ENCODE assay signal across 11 mouse cellular contexts in the genomic region with DNA sequence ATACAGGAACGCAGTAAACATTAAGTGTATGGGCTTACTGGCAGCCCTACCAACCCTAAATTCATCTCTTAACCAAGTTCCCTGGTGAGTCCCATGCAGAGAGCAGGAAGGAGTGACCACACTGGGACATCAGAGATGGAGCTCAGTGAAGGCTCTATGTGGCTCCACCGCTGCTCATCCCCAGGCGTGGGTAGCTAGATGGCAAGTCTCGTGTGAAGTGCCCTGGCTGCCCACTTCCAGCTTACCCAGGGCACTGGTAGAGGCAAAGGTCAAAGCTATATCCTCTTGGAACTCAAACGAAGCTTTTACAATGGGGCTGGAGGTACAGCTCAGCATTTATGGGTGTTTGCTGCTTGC.
DNase-seq lines count a peak whose midpoint lies in the region; ATAC-seq and TF ChIP-seq lines count a peak whose summit lies in the region.
"Had no signal": no experiment of that assay in that cellular context is flagged by ENCODE, and none has a peak within 500 bp of the region (broad histone marks: within the 10 kb centered on the region; RNA-seq: fewer than 3 reads in every experiment).

No protein-coding gene starts in this region.

- no peaks in the 10 kb centered on the region for H3K36me3 ChIP-seq in hindbrain, embryonic 10.5 days
- no peaks in the 10 kb centered on the region for H3K36me3 ChIP-seq in hindbrain, embryonic 16.5 days (ENCODE audit: control insufficient read depth, insufficient read depth, low read length)
- no peaks in the 10 kb centered on the region for H3K36me3 ChIP-seq in neural tube, embryonic 11.5 days (ENCODE audit: control insufficient read depth, insufficient read depth, low read length)
- H3K36me3 ChIP-seq in forebrain, postnatal 0 days (ENCODE audit: insufficient read depth): no peaks in the 10 kb centered on the region
- H3K36me3 ChIP-seq in limb, embryonic 13.5 days: no peaks in the 10 kb centered on the region
- H3K36me3 ChIP-seq in heart, adult 2 months (ENCODE audit: control insufficient read depth, insufficient read depth, low read length): no peaks in the 10 kb centered on the region
- H3K36me3 ChIP-seq: heart, embryonic 15.5 days; stomach, embryonic 15.5 days had no signal

- no peak overlapping the region for H3K9ac ChIP-seq in hindbrain, embryonic 16.5 days (ENCODE audit: low read depth, low read length)
- H3K9ac ChIP-seq in neural tube, embryonic 11.5 days (ENCODE audit: low read length): no peak overlapping the region
- no peak overlapping the region for H3K9ac ChIP-seq in forebrain, postnatal 0 days
- H3K9ac ChIP-seq in limb, embryonic 13.5 days: no peak overlapping the region
- no peak overlapping the region for H3K9ac ChIP-seq in heart, adult 2 months (ENCODE audit: low read depth, low read length)
- H3K9ac ChIP-seq: heart, embryonic 15.5 days; stomach, embryonic 15.5 days had no signal

- intact Hi-C loops in heart, adult 2 months (cut with DNase I): loop anchor here (1.0 to 10.0 kb wide), 5 partner anchors 140 to 1116 kb away; no protein-coding TSS in a partner anchor

- no peak for TF ChIP-seq CTCF in forebrain, postnatal 0 days (IDR thresholded peaks at IDR 0.05; ENCODE audit: low read depth)
- no peak for TF ChIP-seq CTCF in heart, adult 2 months (IDR thresholded peaks at IDR 0.05)

- H3K4me2 ChIP-seq in hindbrain, embryonic 16.5 days (ENCODE audit: low read length): no peak overlapping the region
- no peak overlapping the region for H3K4me2 ChIP-seq in neural tube, embryonic 11.5 days (ENCODE audit: low read depth)
- no peak overlapping the region for H3K4me2 ChIP-seq in forebrain, postnatal 0 days (ENCODE audit: low read depth)
- H3K4me2 ChIP-seq in limb, embryonic 13.5 days (replicated peaks): no peak overlapping the region
- H3K4me2 ChIP-seq: heart, embryonic 15.5 days; stomach, embryonic 15.5 days had no signal

- H3K4me1 ChIP-seq in hindbrain, embryonic 10.5 days (replicated peaks): peaks cover 7% of the 10 kb centered on the region; the same call in 1 of the 2 replicates
- peaks cover 2% of the 10 kb centered on the region; the same call in 1 of the 2 replicates for H3K4me1 ChIP-seq in hindbrain, embryonic 16.5 days (ENCODE audit: control insufficient read depth, insufficient read depth, low read depth, low read length)
- no peaks in the 10 kb centered on the region for H3K4me1 ChIP-seq in neural tube, embryonic 11.5 days (ENCODE audit: control insufficient read depth, insufficient read depth, low read length)
- no peaks in the 10 kb centered on the region; the same call in 1 of the 2 replicates for H3K4me1 ChIP-seq in forebrain, postnatal 0 days (ENCODE audit: insufficient read depth)
- H3K4me1 ChIP-seq in limb, embryonic 13.5 days: peaks cover 20% of the 10 kb centered on the region
- no peaks in the 10 kb centered on the region for H3K4me1 ChIP-seq in heart, adult 2 months (ENCODE audit: control insufficient read depth, insufficient read depth, low read length)
- H3K4me1 ChIP-seq: stomach, embryonic 15.5 days had no signal

- TF ChIP-seq POLR2A in heart, adult 2 months (IDR thresholded peaks at IDR 0.05; ENCODE audit: insufficient read depth, low read depth, low read length): no peak

- no peak for DNase-seq in hindbrain, embryonic 10.5 days (ENCODE audit: low spot score)
- no peak for DNase-seq in neural tube, embryonic 11.5 days (ENCODE audit: low spot score)
- no peak for DNase-seq in neural tube, embryonic 10.5 days (ENCODE audit: extremely low spot score, low spot score)
- DNase-seq in forebrain, postnatal 0 days: no peak
- no peak for DNase-seq in cerebellum, adult 9-11 months
- no peak for DNase-seq in heart, adult 2 months

- ATAC-seq in hindbrain, embryonic 16.5 days: no peak
- peak; percentile 29; the same call in 1 of the 2 replicates for ATAC-seq in neural tube, embryonic 11.5 days (ENCODE audit: insufficient read depth, low FRiP score, low TSS enrichment)
- peak; percentile 24 for ATAC-seq in forebrain, postnatal 0 days
- ATAC-seq in limb, embryonic 13.5 days (ENCODE audit: low FRiP score, low read depth): peak; percentile 29; the same call in 1 of the 2 replicates

- no peak for TF ChIP-seq EP300 in heart, adult 2 months (IDR thresholded peaks at IDR 0.05; ENCODE audit: insufficient read depth, low read depth, low read length)

- H3K27ac ChIP-seq in hindbrain, embryonic 10.5 days: peak overlapping the region; percentile 9; the same call in 1 of the 2 replicates
- no peak overlapping the region for H3K27ac ChIP-seq in hindbrain, embryonic 16.5 days (ENCODE audit: low read depth, low read length)
- no peak overlapping the region for H3K27ac ChIP-seq in neural tube, embryonic 11.5 days (ENCODE audit: low read depth, low read length)
- no peak overlapping the region for H3K27ac ChIP-seq in forebrain, postnatal 0 days (ENCODE audit: low read depth, low read length)
- H3K27ac ChIP-seq in limb, embryonic 13.5 days: no peak overlapping the region
- no peak overlapping the region for H3K27ac ChIP-seq in heart, adult 2 months
- H3K27ac ChIP-seq: heart, embryonic 15.5 days; stomach, embryonic 15.5 days had no signal

- no peaks in the 10 kb centered on the region for H3K79me2 ChIP-seq in heart, adult 2 months (replicated peaks; ENCODE audit: control insufficient read depth, insufficient read depth, low read length)

- 77% methylated on average over 5 of the region's 5 CpGs for WGBS in hindbrain, embryonic 10.5 days
- WGBS in hindbrain, embryonic 16.5 days: 76% methylated on average over 5 of the region's 5 CpGs
- WGBS in neural tube, embryonic 11.5 days: 81% methylated on average over 5 of the region's 5 CpGs
- WGBS in forebrain, postnatal 0 days: 75% methylated on average over 5 of the region's 5 CpGs
- 67% methylated on average over 5 of the region's 5 CpGs for WGBS in limb, embryonic 13.5 days
- 77% methylated on average over 5 of the region's 5 CpGs for WGBS in heart, adult 2 months

- H3K9me3 ChIP-seq in hindbrain, embryonic 10.5 days: no peaks in the 10 kb centered on the region
- no peaks in the 10 kb centered on the region for H3K9me3 ChIP-seq in hindbrain, embryonic 16.5 days (ENCODE audit: control insufficient read depth, low read length)
- no peaks in the 10 kb centered on the region for H3K9me3 ChIP-seq in neural tube, embryonic 11.5 days (ENCODE audit: control insufficient read depth, low read length)
- no peaks in the 10 kb centered on the region for H3K9me3 ChIP-seq in forebrain, postnatal 0 days (ENCODE audit: low read length)
- H3K9me3 ChIP-seq in limb, embryonic 13.5 days: no peaks in the 10 kb centered on the region
- H3K9me3 ChIP-seq: G1E; heart, embryonic 15.5 days; stomach, embryonic 15.5 days had no signal

- no peak overlapping the region for H3K4me3 ChIP-seq in hindbrain, embryonic 10.5 days
- H3K4me3 ChIP-seq in hindbrain, embryonic 16.5 days (ENCODE audit: low read length): no peak overlapping the region
- H3K4me3 ChIP-seq in neural tube, embryonic 11.5 days (ENCODE audit: low read depth, low read length): no peak overlapping the region
- H3K4me3 ChIP-seq in forebrain, postnatal 0 days (ENCODE audit: low read depth, low read length): no peak overlapping the region
- H3K4me3 ChIP-seq in limb, embryonic 13.5 days: no peak overlapping the region
- H3K4me3 ChIP-seq in heart, adult 2 months: no peak overlapping the region
- H3K4me3 ChIP-seq: heart, embryonic 15.5 days; stomach, embryonic 15.5 days had no signal

- H3K27me3 ChIP-seq in hindbrain, embryonic 10.5 days (ENCODE audit: insufficient read depth, poor library complexity, severe bottlenecking): no peaks in the 10 kb centered on the region
- H3K27me3 ChIP-seq in hindbrain, embryonic 16.5 days (replicated peaks; ENCODE audit: control insufficient read depth, insufficient read depth, low read length): no peaks in the 10 kb centered on the region
- no peaks in the 10 kb centered on the region for H3K27me3 ChIP-seq in neural tube, embryonic 11.5 days (ENCODE audit: control insufficient read depth, insufficient read depth, low read length)
- H3K27me3 ChIP-seq in forebrain, postnatal 0 days (ENCODE audit: insufficient read depth, low read length): no peaks in the 10 kb centered on the region
- no peaks in the 10 kb centered on the region for H3K27me3 ChIP-seq in limb, embryonic 13.5 days
- no peaks in the 10 kb centered on the region for H3K27me3 ChIP-seq in heart, adult 2 months (ENCODE audit: control insufficient read depth, insufficient read depth, low read length)
- H3K27me3 ChIP-seq: heart, embryonic 15.5 days; stomach, embryonic 15.5 days had no signal
